Mouse (Mus musculus): ENCODE measurements around the gene Erbb4. TPM values are rescaled to one million over a fixed set of nuclear protein-coding genes. Genes with fewer than 3 reads are reported as not detected.

Gene Erbb4
- polyA plus RNA-seq, 1 experiment from 2014 or later = 0.21 TPM

GRCm38 (mm10) chr1:68943141-68943540 is 164.7 kb downstream of the Erbb4 start:
- no peaks in the 10 kb centered on the region for H3K27me3 ChIP-seq (ENCODE audit: control insufficient read depth, insufficient read depth, low read length)
- H3K4me2 ChIP-seq (ENCODE audit: low read depth, severe bottlenecking) = no peak overlapping the region
- H3K27ac ChIP-seq (replicated peaks; ENCODE audit: low read depth, low read length) = no peak overlapping the region
- DNase-seq (ENCODE audit: low spot score) (no peak), ATAC-seq (ENCODE audit: insufficient number of reproducible peaks, low FRiP score, low TSS enrichment, low read depth) (no peak)
- 76% methylated on average over 2 of the region's 2 CpGs for WGBS
- H3K4me1 ChIP-seq (ENCODE audit: control insufficient read depth, insufficient read depth, low read length) = no peaks in the 10 kb centered on the region
- H3K36me3 ChIP-seq (ENCODE audit: control insufficient read depth, insufficient read depth, low read length) = no peaks in the 10 kb centered on the region
- H3K4me3 ChIP-seq (ENCODE audit: low read depth, low read length) = no peak overlapping the region
- H3K9me3 ChIP-seq (ENCODE audit: control insufficient read depth, low read length) = no peaks in the 10 kb centered on the region
- no peak overlapping the region for H3K9ac ChIP-seq (ENCODE audit: low read length)

GRCm38 (mm10) chr1:68934804-68935203 is 173.1 kb downstream of the Erbb4 start:
- no peak overlapping the region for H3K4me3 ChIP-seq (ENCODE audit: low read depth, low read length)
- no peak for ATAC-seq (ENCODE audit: insufficient number of reproducible peaks, low FRiP score, low TSS enrichment, low read depth)

GRCm38 (mm10) chr1:68933330-68934065 is 174.4 kb downstream of the Erbb4 start:
- H3K9ac ChIP-seq (ENCODE audit: low read length) = no peak overlapping the region
- H3K27ac ChIP-seq (replicated peaks; ENCODE audit: low read depth, low read length) = no peak overlapping the region
- no peak overlapping the region for H3K4me2 ChIP-seq (ENCODE audit: low read depth, severe bottlenecking)
- H3K9me3 ChIP-seq (ENCODE audit: control insufficient read depth, low read length) = no peaks in the 10 kb centered on the region
- no peaks in the 10 kb centered on the region for H3K36me3 ChIP-seq (ENCODE audit: control insufficient read depth, insufficient read depth, low read length)
- DNase-seq (ENCODE audit: low spot score) (no peak), ATAC-seq (ENCODE audit: insufficient number of reproducible peaks, low FRiP score, low TSS enrichment, low read depth) (no peak)
- H3K4me1 ChIP-seq (ENCODE audit: control insufficient read depth, insufficient read depth, low read length) = no peaks in the 10 kb centered on the region
- no peaks in the 10 kb centered on the region for H3K27me3 ChIP-seq (ENCODE audit: control insufficient read depth, insufficient read depth, low read length)
- H3K4me3 ChIP-seq (ENCODE audit: low read depth, low read length) = no peak overlapping the region
- 89% methylated on average over 3 of the region's 3 CpGs for WGBS

More at GRCm38 (mm10) chr1:68934804-68935203, 173.1 kb downstream of the Erbb4 start:
- H3K4me1 ChIP-seq (ENCODE audit: control insufficient read depth, insufficient read depth, low read length) = no peaks in the 10 kb centered on the region
- no peak overlapping the region for H3K27ac ChIP-seq (replicated peaks; ENCODE audit: low read depth, low read length)
- no peaks in the 10 kb centered on the region for H3K27me3 ChIP-seq (ENCODE audit: control insufficient read depth, insufficient read depth, low read length)
- no peak for DNase-seq (ENCODE audit: low spot score)
- no peak overlapping the region for H3K4me2 ChIP-seq (ENCODE audit: low read depth, severe bottlenecking)
- H3K36me3 ChIP-seq (ENCODE audit: control insufficient read depth, insufficient read depth, low read length) = no peaks in the 10 kb centered on the region
- no peaks in the 10 kb centered on the region for H3K9me3 ChIP-seq (ENCODE audit: control insufficient read depth, low read length)
- H3K9ac ChIP-seq (ENCODE audit: low read length) = no peak overlapping the region

- ATAC-seq (ENCODE audit: insufficient number of reproducible peaks, low FRiP score, low TSS enrichment, low read depth) (no peak), DNase-seq (ENCODE audit: low spot score) (no peak)
- Histone ChIP-seq H3K27ac (replicated peaks; ENCODE audit: low read depth, low read length) (no peak overlapping the region), H3K9ac (ENCODE audit: low read length) (no peak overlapping the region), H3K4me3 (ENCODE audit: low read depth, low read length) (no peak overlapping the region), H3K4me2 (ENCODE audit: low read depth, severe bottlenecking) (no peak overlapping the region), H3K36me3 (ENCODE audit: control insufficient read depth, insufficient read depth, low read length) (no peaks in the 10 kb centered on the region), H3K27me3 (ENCODE audit: control insufficient read depth, insufficient read depth, low read length) (no peaks in the 10 kb centered on the region), H3K9me3 (ENCODE audit: control insufficient read depth, low read length) (no peaks in the 10 kb centered on the region), H3K4me1 (ENCODE audit: control insufficient read depth, insufficient read depth, low read length) (no peaks in the 10 kb centered on the region)
- 90% methylated on average over 3 of the region's 3 CpGs for WGBS
Measured at GRCm38 (mm10) chr1:68917828-68918227, 190.0 kb downstream of the Erbb4 start.

GRCm38 (mm10) chr1:68892041-68892440 is 215.8 kb downstream of the Erbb4 start:
- 91% methylated on average over 2 of the region's 2 CpGs for WGBS
- Histone ChIP-seq H3K27ac (replicated peaks; ENCODE audit: low read depth, low read length) (no peak overlapping the region), H3K9me3 (ENCODE audit: control insufficient read depth, low read length) (no peaks in the 10 kb centered on the region)

GRCm38 (mm10) chr1:68886823-68887222 is 221.0 kb downstream of the Erbb4 start:
- Histone ChIP-seq H3K27me3 (ENCODE audit: control insufficient read depth, insufficient read depth, low read length) (no peaks in the 10 kb centered on the region), H3K4me1 (ENCODE audit: control insufficient read depth, insufficient read depth, low read length) (no peaks in the 10 kb centered on the region), H3K27ac (replicated peaks; ENCODE audit: low read depth, low read length) (no peak overlapping the region), H3K36me3 (ENCODE audit: control insufficient read depth, insufficient read depth, low read length) (no peaks in the 10 kb centered on the region), H3K9me3 (ENCODE audit: control insufficient read depth, low read length) (no peaks in the 10 kb centered on the region), H3K4me3 (ENCODE audit: low read depth, low read length) (no peak overlapping the region), H3K9ac (ENCODE audit: low read length) (no peak overlapping the region), H3K4me2 (ENCODE audit: low read depth, severe bottlenecking) (no peak overlapping the region)
- ATAC-seq (ENCODE audit: insufficient number of reproducible peaks, low FRiP score, low TSS enrichment, low read depth) (no peak), DNase-seq (ENCODE audit: low spot score) (no peak)
- 61% methylated on average over 3 of the region's 3 CpGs for whole genome bisulfite sequencing

More at GRCm38 (mm10) chr1:68892041-68892440, 215.8 kb downstream of the Erbb4 start:
- H3K4me2 ChIP-seq (ENCODE audit: low read depth, severe bottlenecking) = no peak overlapping the region
- DNase-seq (ENCODE audit: low spot score) = no peak
- H3K9ac ChIP-seq (ENCODE audit: low read length) = no peak overlapping the region
- ATAC-seq (ENCODE audit: insufficient number of reproducible peaks, low FRiP score, low TSS enrichment, low read depth) = no peak
- no peaks in the 10 kb centered on the region for H3K36me3 ChIP-seq (ENCODE audit: control insufficient read depth, insufficient read depth, low read length)
- no peaks in the 10 kb centered on the region for H3K27me3 ChIP-seq (ENCODE audit: control insufficient read depth, insufficient read depth, low read length)
- no peak overlapping the region for H3K4me3 ChIP-seq (ENCODE audit: low read depth, low read length)
- no peaks in the 10 kb centered on the region for H3K4me1 ChIP-seq (ENCODE audit: control insufficient read depth, insufficient read depth, low read length)

GRCm38 (mm10) chr1:68874954-68875353 is 232.9 kb downstream of the Erbb4 start:
- H3K27ac ChIP-seq (replicated peaks; ENCODE audit: low read depth, low read length) = no peak overlapping the region
- no peaks in the 10 kb centered on the region for H3K4me1 ChIP-seq (ENCODE audit: control insufficient read depth, insufficient read depth, low read length)
- no peak overlapping the region for H3K4me3 ChIP-seq (ENCODE audit: low read depth, low read length)
- WGBS = 77% methylated on average over 8 of the region's 8 CpGs
- H3K9me3 ChIP-seq (ENCODE audit: control insufficient read depth, low read length) = no peaks in the 10 kb centered on the region
- no peak for ATAC-seq (ENCODE audit: insufficient number of reproducible peaks, low FRiP score, low TSS enrichment, low read depth)
- no peaks in the 10 kb centered on the region for H3K36me3 ChIP-seq (ENCODE audit: control insufficient read depth, insufficient read depth, low read length)
- no peak overlapping the region for H3K9ac ChIP-seq (ENCODE audit: low read length)
- DNase-seq (ENCODE audit: low spot score) = no peak
- no peak overlapping the region for H3K4me2 ChIP-seq (ENCODE audit: low read depth, severe bottlenecking)
- H3K27me3 ChIP-seq (ENCODE audit: control insufficient read depth, insufficient read depth, low read length) = no peaks in the 10 kb centered on the region

GRCm38 (mm10) chr1:68873635-68874020 is 234.2 kb downstream of the Erbb4 start:
- no peak for ATAC-seq (ENCODE audit: insufficient number of reproducible peaks, low FRiP score, low TSS enrichment, low read depth)
- DNase-seq (ENCODE audit: low spot score) = no peak
- Histone ChIP-seq H3K9me3 (ENCODE audit: control insufficient read depth, low read length) (no peaks in the 10 kb centered on the region), H3K27ac (replicated peaks; ENCODE audit: low read depth, low read length) (no peak overlapping the region), H3K4me3 (ENCODE audit: low read depth, low read length) (no peak overlapping the region), H3K27me3 (ENCODE audit: control insufficient read depth, insufficient read depth, low read length) (no peaks in the 10 kb centered on the region), H3K36me3 (ENCODE audit: control insufficient read depth, insufficient read depth, low read length) (no peaks in the 10 kb centered on the region), H3K9ac (ENCODE audit: low read length) (no peak overlapping the region), H3K4me2 (ENCODE audit: low read depth, severe bottlenecking) (no peak overlapping the region), H3K4me1 (ENCODE audit: control insufficient read depth, insufficient read depth, low read length) (no peaks in the 10 kb centered on the region)
- 83% methylated on average over 1 of the region's 1 CpGs for WGBS

All from limb, embryonic 11.5 days (tissue).